Mouse (Mus musculus): ENCODE results near the gene Fbxo2. TPM values are rescaled to one million over a fixed set of nuclear protein-coding genes. Genes with fewer than 3 reads are reported as not detected.
"Not testable (repeated sequence)": the region's sequence is repeated elsewhere in the genome, so short reads cannot be mapped to it uniquely, and the experiment has no call there.

Gene Fbxo2
- polyA plus RNA-seq, 1 experiment = 2.3 TPM

DNA sequence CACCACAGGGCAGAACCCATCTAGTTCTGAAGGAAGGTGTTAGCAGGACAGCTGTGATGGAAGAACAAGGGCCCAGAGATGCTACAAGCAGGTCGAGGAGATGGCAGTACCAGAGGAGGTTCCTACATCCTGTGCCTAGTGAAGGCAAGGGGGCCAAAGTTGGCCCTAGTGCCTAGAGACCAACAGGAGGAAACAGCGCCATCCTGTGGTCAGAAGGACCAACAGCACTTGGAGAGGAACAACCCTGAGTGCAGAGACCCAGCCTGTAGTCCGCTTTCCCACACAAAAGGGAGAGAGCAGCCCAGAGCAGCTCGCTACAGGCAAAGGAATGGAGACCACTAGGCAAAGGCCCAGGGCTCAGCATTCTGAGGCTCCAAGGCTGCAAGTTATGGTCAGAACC lies 25.4 kb downstream of the Fbxo2 start:
- H3K4me3 ChIP-seq (ENCODE audit: insufficient read depth, low read depth, low read length) = no peak overlapping the region
- H3K27me3 ChIP-seq (replicated peaks; ENCODE audit: control insufficient read depth, insufficient read depth, low read length) = no peaks in the 10 kb centered on the region; the same call in 1 of the 2 replicates
- DNase-seq = no peak
- H3K27ac ChIP-seq (ENCODE audit: insufficient read depth, low read depth, low read length) = no peak overlapping the region
- H3K4me1 ChIP-seq (ENCODE audit: control insufficient read depth, insufficient read depth, low read length) = no peaks in the 10 kb centered on the region
- TF ChIP-seq POLR2A (IDR thresholded peaks at IDR 0.05; ENCODE audit: low read depth, low read length) (no peak), CTCF (conservative IDR thresholded peaks at IDR 0.05; ENCODE audit: insufficient read depth, insufficient read length, low read depth, low read length) (no peak)
- 71% methylated on average over 4 of the region's 4 CpGs for WGBS
- no peaks in the 10 kb centered on the region for H3K36me3 ChIP-seq (ENCODE audit: control insufficient read depth, insufficient read depth, low read length)

DNA sequence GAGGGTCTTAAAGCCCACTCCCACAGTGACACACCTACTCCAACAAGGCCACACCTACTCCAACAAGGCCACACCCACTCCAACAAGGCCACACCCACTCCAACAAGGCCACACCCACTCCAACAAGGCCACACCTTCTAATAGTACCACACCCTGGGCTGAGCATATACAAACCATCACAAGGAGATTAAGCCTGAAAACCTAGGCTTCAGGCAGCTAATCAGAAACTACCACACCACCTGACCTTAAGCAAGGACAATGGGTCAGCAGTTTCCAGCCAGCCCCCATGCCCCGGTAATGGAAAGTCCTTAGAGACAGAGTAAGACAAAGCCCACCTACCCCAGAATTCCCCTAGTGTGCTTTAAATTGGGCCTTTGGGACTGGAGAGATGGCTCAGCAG lies 28.3 kb downstream of the Fbxo2 start:
- H3K4me3 ChIP-seq (ENCODE audit: insufficient read depth, low read depth, low read length); H3K27me3 ChIP-seq (replicated peaks; ENCODE audit: control insufficient read depth, insufficient read depth, low read length); H3K4me1 ChIP-seq (ENCODE audit: control insufficient read depth, insufficient read depth, low read length); H3K36me3 ChIP-seq (ENCODE audit: control insufficient read depth, insufficient read depth, low read length); DNase-seq; H3K27ac ChIP-seq (ENCODE audit: insufficient read depth, low read depth, low read length): not testable (repeated sequence)
- WGBS = 88% methylated on average over 1 of the region's 1 CpGs

DNA sequence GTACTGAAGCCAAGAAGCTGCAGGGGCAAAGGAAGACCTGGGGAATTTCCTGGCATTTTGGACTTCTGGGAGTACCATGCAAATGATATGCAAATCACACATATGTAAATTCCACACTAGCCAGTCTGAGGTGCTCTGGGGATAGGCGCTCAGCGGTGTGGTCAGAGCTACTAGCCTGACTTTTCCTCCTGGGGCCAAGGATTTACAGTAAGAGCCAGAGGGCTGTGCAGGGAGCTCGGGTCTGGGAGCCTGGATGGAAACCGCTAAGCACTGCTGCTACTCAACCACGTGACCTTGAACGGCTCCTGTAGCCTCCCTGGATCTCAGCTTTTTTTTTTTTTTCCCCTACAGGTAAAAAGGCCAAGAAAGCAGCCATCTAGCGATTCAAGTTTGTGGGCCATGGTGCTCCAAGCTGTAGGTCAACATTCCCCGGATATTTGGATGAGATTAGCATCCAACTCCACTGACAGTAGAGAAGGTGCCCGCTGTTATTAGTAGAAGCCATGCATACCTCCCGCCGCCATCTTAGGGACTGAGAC lies 32.4 kb downstream of the Fbxo2 start:
- TF ChIP-seq POLR2A (IDR thresholded peaks at IDR 0.05; ENCODE audit: low read depth, low read length) (no peak), CTCF (conservative IDR thresholded peaks at IDR 0.05; ENCODE audit: insufficient read depth, insufficient read length, low read depth, low read length) (no peak)
- 32% methylated on average over 11 of the region's 11 CpGs for WGBS
- Histone ChIP-seq H3K4me1 (ENCODE audit: control insufficient read depth, insufficient read depth, low read length) (no peaks in the 10 kb centered on the region), H3K36me3 (ENCODE audit: control insufficient read depth, insufficient read depth, low read length) (no peaks in the 10 kb centered on the region), H3K27ac (ENCODE audit: insufficient read depth, low read depth, low read length) (no peak overlapping the region), H3K4me3 (ENCODE audit: insufficient read depth, low read depth, low read length) (no peak overlapping the region), H3K27me3 (replicated peaks; ENCODE audit: control insufficient read depth, insufficient read depth, low read length) (no peaks in the 10 kb centered on the region; the same call in 1 of the 2 replicates)
- no peak for DNase-seq

DNA sequence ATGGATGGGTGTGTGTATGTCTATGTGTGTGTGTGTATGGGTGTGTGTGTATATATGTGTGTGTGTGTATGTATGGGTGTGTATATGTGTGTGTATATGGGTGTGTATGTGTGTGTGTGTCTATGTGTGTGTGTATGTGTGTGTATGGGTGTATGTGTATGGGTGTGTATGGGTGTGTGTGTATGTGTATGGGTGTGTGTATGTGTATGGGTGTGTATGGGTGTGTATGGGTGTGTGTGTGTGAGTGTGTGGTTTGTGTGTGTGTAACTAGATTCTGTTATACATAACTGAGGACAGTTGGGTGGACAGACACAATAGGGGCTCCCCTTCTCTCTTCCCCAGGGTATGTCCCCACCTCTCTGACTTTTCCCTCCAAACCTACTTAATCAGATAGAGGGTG lies 34.0 kb downstream of the Fbxo2 start:
- no peaks in the 10 kb centered on the region for H3K27me3 ChIP-seq (replicated peaks; ENCODE audit: control insufficient read depth, insufficient read depth, low read length)
- DNase-seq = no peak

DNA sequence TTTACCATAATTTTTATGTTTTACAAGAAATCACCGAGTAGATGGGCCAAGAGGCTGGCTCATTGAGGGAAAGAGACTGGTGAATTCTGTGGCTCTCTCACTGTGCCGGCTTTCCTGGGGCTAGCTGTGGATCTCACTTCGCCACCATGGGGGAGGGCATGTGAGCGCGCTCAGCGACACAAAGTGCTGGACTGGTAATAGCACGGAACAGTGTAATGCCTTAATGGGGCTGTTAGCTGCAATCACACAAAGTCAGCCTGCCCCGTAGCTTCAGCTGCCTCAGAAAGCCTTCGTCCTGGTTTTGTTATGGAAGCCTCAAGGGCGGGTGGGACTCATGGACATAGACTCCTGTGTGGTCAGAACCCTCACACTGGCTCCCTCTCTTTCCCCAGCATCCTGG lies 38.3 kb downstream of the Fbxo2 start:
- no peaks in the 10 kb centered on the region for H3K27me3 ChIP-seq (replicated peaks; ENCODE audit: control insufficient read depth, insufficient read depth, low read length)
- DNase-seq = no peak
- WGBS = 31% methylated on average over 10 of the region's 10 CpGs
- no peak overlapping the region for H3K4me3 ChIP-seq (ENCODE audit: insufficient read depth, low read depth, low read length)
- H3K27ac ChIP-seq (ENCODE audit: insufficient read depth, low read depth, low read length) = no peak overlapping the region
- no peaks in the 10 kb centered on the region for H3K36me3 ChIP-seq (ENCODE audit: control insufficient read depth, insufficient read depth, low read length)
- TF ChIP-seq POLR2A (IDR thresholded peaks at IDR 0.05; ENCODE audit: low read depth, low read length) (no peak), CTCF (conservative IDR thresholded peaks at IDR 0.05; ENCODE audit: insufficient read depth, insufficient read length, low read depth, low read length) (no peak)
- no peaks in the 10 kb centered on the region for H3K4me1 ChIP-seq (ENCODE audit: control insufficient read depth, insufficient read depth, low read length)

More for the DNA sequence above, 34.0 kb downstream of the Fbxo2 start:
- H3K4me1 ChIP-seq (ENCODE audit: control insufficient read depth, insufficient read depth, low read length) = no peaks in the 10 kb centered on the region
- no peaks in the 10 kb centered on the region for H3K36me3 ChIP-seq (ENCODE audit: control insufficient read depth, insufficient read depth, low read length)
- no peak for TF ChIP-seq CTCF (conservative IDR thresholded peaks at IDR 0.05; ENCODE audit: insufficient read depth, insufficient read length, low read depth, low read length)
- no peak for TF ChIP-seq POLR2A (IDR thresholded peaks at IDR 0.05; ENCODE audit: low read depth, low read length)
- H3K27ac ChIP-seq (ENCODE audit: insufficient read depth, low read depth, low read length) = no peak overlapping the region
- no peak overlapping the region for H3K4me3 ChIP-seq (ENCODE audit: insufficient read depth, low read depth, low read length)

DNA sequence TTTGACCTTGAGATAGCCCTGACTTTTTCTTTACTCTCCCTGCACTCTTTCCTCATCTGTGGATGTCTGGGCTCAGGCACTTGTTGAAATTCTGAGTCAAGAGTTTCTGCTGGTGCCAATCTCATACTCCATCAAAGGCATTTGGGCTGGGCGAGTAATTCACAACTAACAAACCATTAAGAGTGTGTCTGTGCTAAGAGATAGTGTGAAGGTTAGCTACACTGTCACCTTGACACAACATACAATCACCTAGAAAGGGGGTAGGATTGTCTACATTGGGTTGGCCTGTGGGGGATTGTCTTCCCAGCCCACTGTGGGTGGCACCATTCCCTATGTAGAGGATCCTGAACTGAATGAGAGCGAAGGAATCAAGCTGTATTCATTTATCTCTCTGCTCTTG lies 43.1 kb downstream of the Fbxo2 start:
- DNase-seq = no peak
- H3K4me3 ChIP-seq (ENCODE audit: insufficient read depth, low read depth, low read length) = no peak overlapping the region
- WGBS = 92% methylated on average over 2 of the region's 2 CpGs
- no peak overlapping the region for H3K27ac ChIP-seq (ENCODE audit: insufficient read depth, low read depth, low read length)
- no peak for TF ChIP-seq CTCF (conservative IDR thresholded peaks at IDR 0.05; ENCODE audit: insufficient read depth, insufficient read length, low read depth, low read length)
- TF ChIP-seq POLR2A (IDR thresholded peaks at IDR 0.05; ENCODE audit: low read depth, low read length) = no peak
- no peaks in the 10 kb centered on the region for H3K27me3 ChIP-seq (replicated peaks; ENCODE audit: control insufficient read depth, insufficient read depth, low read length)
- H3K36me3 ChIP-seq (ENCODE audit: control insufficient read depth, insufficient read depth, low read length) = no peaks in the 10 kb centered on the region
- H3K4me1 ChIP-seq (ENCODE audit: control insufficient read depth, insufficient read depth, low read length) = no peaks in the 10 kb centered on the region

DNA sequence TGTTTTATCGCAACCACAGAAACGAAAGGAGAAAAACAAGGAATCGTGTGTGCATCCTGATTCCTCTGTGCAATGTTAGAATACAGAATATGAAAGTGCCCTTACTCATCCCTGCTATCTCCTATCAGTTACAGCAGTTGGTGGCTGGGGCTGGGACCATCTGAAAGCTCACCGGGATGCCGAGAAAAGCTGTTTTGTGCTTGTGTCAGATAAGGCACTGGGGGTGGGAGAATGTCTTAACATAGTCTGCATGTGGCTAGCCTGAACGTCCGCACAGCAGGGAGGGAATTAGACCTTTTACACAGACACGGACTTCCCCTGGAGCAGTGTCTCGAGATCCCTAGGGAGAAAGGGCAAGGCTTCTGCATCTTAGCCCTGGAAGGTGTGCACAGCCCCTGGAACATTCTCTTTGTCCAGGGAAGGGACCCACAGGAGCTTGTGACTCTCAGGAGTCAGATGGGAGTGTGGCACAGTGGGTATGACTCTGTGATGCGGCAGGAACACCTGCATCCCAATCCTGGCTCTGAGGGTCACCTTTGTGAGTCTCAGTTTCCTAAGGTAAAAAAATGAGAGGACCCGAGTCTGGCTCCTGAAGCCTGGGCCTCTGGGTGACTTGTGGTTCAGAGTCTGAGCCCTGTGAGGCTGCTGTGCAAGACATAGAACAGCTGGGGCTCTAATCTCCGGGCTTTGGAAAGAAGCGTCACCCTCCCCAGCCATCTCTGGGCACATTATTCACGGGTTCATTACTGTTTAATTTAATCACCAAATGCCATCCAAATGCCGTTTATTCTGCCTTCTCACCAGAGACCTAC lies 43.8 kb downstream of the Fbxo2 start:
- H3K36me3 ChIP-seq (ENCODE audit: control insufficient read depth, insufficient read depth, low read length) = no peaks in the 10 kb centered on the region
- no peaks in the 10 kb centered on the region for H3K4me1 ChIP-seq (ENCODE audit: control insufficient read depth, insufficient read depth, low read length)
- no peak for TF ChIP-seq POLR2A (IDR thresholded peaks at IDR 0.05; ENCODE audit: low read depth, low read length)
- no peak for TF ChIP-seq CTCF (conservative IDR thresholded peaks at IDR 0.05; ENCODE audit: insufficient read depth, insufficient read length, low read depth, low read length)
- H3K4me3 ChIP-seq (ENCODE audit: insufficient read depth, low read depth, low read length) = no peak overlapping the region
- 60% methylated on average over 15 of the region's 15 CpGs for WGBS
- no peak for DNase-seq
- no peak overlapping the region for H3K27ac ChIP-seq (ENCODE audit: insufficient read depth, low read depth, low read length)
- no peaks in the 10 kb centered on the region for H3K27me3 ChIP-seq (replicated peaks; ENCODE audit: control insufficient read depth, insufficient read depth, low read length)
